Mouse (Mus musculus) testis, adult 2 months (tissue): ENCODE measurements at regions not wholly inside any gene's neighbourhood (a gene's known extent, or its start where the extent isn't known, plus 50 kb on each side); places are given as distances from the start of the nearest gene placed in this dataset.

Experiments used
- H3K27ac ChIP-seq: fragments of 200-500 bp; 2 replicates; pipeline ENCODE4 v1.5.1; 2012; ENCODE audit warnings: low read depth, low read length; ENCODE audit not compliant: control insufficient read depth, insufficient read depth
- H3K27me3 ChIP-seq: fragments of 200-500 bp; 2 replicates; pipeline ENCODE4 v1.6.1; 2012; ENCODE audit warnings: mild to moderate bottlenecking, low read length, moderate library complexity; ENCODE audit not compliant: control insufficient read depth, insufficient read depth
- H3K36me3 ChIP-seq: fragments of 200-500 bp; 2 replicates; pipeline ENCODE4 v1.6.1; 2012; ENCODE audit warnings: mild to moderate bottlenecking, low read length; ENCODE audit not compliant: control insufficient read depth, insufficient read depth
- H3K4me1 ChIP-seq: fragments of 200-500 bp; 2 replicates; pipeline ENCODE4 v1.6.1; 2012; ENCODE audit warnings: low read length; ENCODE audit not compliant: control insufficient read depth, insufficient read depth
- H3K4me3 ChIP-seq: fragments of 200-500 bp; 2 replicates; pipeline ENCODE4 v1.5.1; 2012; ENCODE audit warnings: low read depth, mild to moderate bottlenecking, low read length, moderate library complexity, mixed read lengths; ENCODE audit not compliant: control insufficient read depth
- CTCF ChIP-seq: fragments of 200-500 bp; IDR thresholded peaks from 2 replicates; pipeline ENCODE4 v1.5.1; 2012; ENCODE audit warnings: low read depth, mild to moderate bottlenecking, inconsistent platforms, low read length, moderate library complexity; ENCODE audit not compliant: control insufficient read depth, insufficient read depth, insufficient replicate concordance
- POLR2A ChIP-seq: fragments of 200-500 bp; IDR thresholded peaks from 2 replicates; pipeline ENCODE4 v1.6.1; 2012; ENCODE audit warnings: low read depth, mild to moderate bottlenecking, inconsistent platforms, low read length, moderate library complexity; ENCODE audit not compliant: control insufficient read depth

DNA sequence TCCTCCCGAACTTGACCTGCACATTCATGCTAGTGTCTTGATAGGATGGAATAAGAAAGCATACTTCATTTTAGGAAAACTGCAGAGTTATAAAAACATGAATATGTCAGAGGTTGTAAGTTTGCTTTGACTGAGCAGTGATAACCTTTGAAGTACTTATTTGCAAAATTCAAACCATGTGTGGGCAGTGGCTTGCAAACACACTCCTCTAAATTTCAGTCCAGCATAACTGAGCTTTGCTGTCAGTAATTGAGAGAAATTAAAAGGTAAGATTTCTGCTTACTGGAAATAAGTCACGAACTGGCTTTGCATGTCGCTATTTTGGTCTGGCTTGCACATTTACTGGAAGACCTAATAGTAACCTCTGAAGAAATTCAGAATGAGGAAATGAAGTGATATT, 1409.1 kb upstream of the Flrt2 start:
- Histone ChIP-seq H3K36me3 (no peaks in the 10 kb centered on the region), H3K4me3 (no peak overlapping the region), H3K4me1 (no peaks in the 10 kb centered on the region), H3K27me3 (no peaks in the 10 kb centered on the region), H3K27ac (no peak overlapping the region)
- TF ChIP-seq POLR2A (no peak), CTCF (no peak)

DNA sequence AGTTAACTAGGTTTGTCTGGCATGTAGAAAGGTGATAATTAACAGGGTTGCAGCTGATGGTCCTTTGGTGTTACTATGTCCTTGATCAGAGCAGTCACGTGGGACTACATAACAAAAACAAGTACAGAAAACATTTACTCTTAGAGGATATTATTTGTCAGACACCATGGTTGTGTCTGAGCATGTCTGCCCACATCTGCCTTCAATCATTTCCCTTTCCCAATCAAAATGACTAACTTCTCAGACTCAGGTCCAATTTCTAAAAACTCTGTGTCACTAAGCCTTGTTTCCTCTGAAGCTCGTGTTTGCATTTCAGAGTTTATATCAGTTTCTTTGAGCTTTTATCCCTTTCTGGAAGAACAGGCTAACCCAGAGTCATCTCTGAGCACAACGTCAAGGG, 1408.5 kb upstream of the Flrt2 start:
- TF ChIP-seq CTCF, result no peak
- TF ChIP-seq POLR2A, result no peak
- Histone ChIP-seq H3K4me3 (no peak overlapping the region), H3K4me1 (no peaks in the 10 kb centered on the region), H3K27ac (no peak overlapping the region), H3K27me3 (no peaks in the 10 kb centered on the region), H3K36me3 (no peaks in the 10 kb centered on the region)

DNA sequence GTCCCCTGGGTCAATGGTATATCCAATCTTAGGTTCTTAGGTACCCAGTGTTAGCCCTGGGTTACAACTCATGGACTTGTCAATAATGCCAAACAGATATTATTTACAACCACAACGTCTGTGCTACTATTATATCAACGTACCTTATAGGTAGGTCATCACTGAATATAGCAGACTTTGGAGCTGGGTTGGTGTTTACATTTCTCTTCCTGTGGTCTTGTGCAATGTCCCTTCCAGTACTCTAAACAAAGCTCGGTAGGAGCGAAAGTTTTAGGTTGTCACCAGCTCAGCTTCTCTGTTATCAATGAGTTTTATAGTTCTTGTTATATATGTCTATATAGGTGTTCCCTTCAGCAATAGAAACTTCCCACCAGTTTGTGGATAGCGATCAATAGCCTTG, 1394.2 kb upstream of the Flrt2 start:
- no peaks in the 10 kb centered on the region for H3K36me3 ChIP-seq
- no peaks in the 10 kb centered on the region for H3K27me3 ChIP-seq
- no peak overlapping the region for H3K27ac ChIP-seq
- no peak for TF ChIP-seq CTCF
- H3K4me3 ChIP-seq, result no peak overlapping the region
- H3K4me1 ChIP-seq, result no peaks in the 10 kb centered on the region

DNA sequence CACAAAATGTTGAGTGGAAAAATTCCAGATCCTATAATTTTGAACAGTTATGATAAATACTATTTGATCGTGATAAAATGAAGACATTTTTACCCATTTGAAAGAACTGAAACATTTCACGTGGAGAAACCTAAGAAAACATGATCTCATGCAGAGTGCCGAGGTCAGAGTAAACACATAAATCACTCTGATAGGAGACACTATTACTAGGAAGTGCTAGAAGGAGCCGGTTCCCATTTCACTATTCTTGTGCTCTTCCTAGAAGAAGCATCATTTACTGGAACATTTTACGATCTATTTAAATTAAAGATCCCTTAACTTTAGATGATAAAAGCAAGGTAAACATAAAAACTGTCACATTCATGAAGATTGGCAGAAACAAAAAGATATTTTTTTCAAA, 1359.7 kb upstream of the Flrt2 start:
- H3K4me3 ChIP-seq, result no peak overlapping the region
- no peaks in the 10 kb centered on the region for H3K4me1 ChIP-seq
- H3K27ac ChIP-seq, result no peak overlapping the region
- no peaks in the 10 kb centered on the region for H3K27me3 ChIP-seq
- TF ChIP-seq POLR2A (no peak), CTCF (no peak)
- H3K36me3 ChIP-seq, result no peaks in the 10 kb centered on the region

DNA sequence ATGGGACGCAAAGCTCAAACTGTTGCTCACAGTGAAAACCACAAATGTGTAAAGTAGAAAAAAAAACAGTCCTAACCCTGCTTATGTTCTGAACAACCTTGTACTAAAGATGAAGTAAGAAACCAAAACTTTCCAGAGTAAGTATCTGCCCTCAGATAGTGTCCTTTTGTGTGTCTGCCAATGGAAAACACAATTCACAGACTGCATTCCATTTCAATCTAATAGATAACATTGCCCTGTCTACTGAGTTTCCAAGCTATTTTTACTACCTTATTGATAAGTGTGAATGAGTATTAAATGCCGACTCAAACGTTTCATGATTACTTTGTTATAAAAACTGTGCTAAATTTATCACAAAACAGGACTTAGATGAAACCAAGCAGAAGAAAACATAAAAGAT, 1357.4 kb upstream of the Flrt2 start:
- Histone ChIP-seq H3K4me3 (no peak overlapping the region), H3K27ac (no peak overlapping the region), H3K27me3 (no peaks in the 10 kb centered on the region), H3K4me1 (no peaks in the 10 kb centered on the region), H3K36me3 (no peaks in the 10 kb centered on the region)
- TF ChIP-seq CTCF (no peak), POLR2A (no peak)

DNA sequence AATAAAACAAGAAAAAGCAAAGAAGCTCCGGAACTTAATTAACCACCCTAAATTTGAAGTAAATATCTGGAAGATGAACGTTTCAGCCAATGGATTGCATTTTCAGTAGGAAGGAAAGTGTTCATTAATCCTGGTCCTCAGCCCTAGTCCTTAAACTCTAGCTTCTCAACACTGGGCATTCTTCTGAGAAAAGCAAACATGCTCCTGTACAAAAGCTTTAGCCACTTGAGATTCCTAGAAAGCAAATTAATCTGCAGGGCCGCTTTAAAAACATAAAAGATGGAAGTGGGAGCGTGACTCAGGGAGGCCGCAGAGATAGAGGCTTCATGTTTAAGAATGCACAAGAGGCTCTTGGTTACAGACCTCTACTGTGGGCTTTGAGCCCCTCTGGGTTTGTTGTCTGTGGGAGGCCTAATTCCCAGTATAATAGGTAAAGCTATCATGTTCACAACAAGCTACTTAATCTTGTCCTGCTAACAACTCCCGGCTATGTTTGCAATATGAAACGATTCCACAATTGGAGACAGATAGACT, 1342.3 kb upstream of the Flrt2 start:
- H3K4me3 ChIP-seq, result no peak overlapping the region
- H3K4me1 ChIP-seq, result no peaks in the 10 kb centered on the region
- H3K27ac ChIP-seq, result no peak overlapping the region
- TF ChIP-seq CTCF (no peak), POLR2A (no peak)
- no peaks in the 10 kb centered on the region for H3K36me3 ChIP-seq
- no peaks in the 10 kb centered on the region for H3K27me3 ChIP-seq

DNA sequence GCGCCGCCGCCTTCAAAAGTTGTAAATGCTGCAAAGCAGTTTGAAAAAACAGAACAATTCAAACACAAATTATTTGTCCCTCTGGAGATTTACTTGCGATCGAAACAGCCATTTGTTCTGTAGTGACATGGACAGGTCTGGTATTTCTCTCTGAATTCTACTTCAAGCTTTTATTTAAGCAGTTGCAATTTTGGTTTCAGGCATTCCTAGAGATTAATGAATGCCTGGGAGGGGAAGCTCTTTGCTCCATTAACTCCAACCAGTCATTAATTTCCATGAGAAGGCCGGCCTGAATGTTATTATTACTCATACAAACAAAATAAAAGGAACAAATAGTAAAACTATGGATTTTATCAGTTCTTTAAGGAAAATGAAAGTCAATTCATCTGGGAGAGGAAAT, 1327.8 kb upstream of the Flrt2 start:
- H3K4me1 ChIP-seq, result no peaks in the 10 kb centered on the region
- no peaks in the 10 kb centered on the region for H3K36me3 ChIP-seq
- H3K27ac ChIP-seq, result no peak overlapping the region
- H3K27me3 ChIP-seq, result no peaks in the 10 kb centered on the region
- TF ChIP-seq CTCF, result no peak
- TF ChIP-seq POLR2A, result no peak
- H3K4me3 ChIP-seq, result no peak overlapping the region

DNA sequence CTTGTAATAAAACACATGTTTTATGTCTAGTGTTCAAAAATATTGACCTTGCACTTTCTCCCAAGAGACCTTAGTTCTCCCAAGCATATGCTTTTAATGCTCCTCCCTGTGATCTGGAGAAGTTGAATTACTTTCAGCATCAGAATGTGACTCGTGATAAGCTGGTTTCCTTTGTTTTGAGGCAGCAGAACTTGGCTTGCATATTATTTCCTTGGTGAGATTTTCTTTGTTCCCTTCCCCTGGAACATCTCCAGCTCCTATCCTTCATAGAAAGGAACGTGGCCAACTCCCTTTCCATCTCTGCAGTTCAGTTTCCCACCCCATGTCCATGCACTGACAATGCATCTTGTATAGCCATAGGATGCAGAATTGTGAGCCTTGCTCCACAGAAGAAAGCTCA, 1292.0 kb upstream of the Flrt2 start:
- H3K36me3 ChIP-seq, result no peaks in the 10 kb centered on the region
- H3K4me3 ChIP-seq, result no peak overlapping the region
- no peaks in the 10 kb centered on the region for H3K27me3 ChIP-seq
- TF ChIP-seq CTCF (no peak), POLR2A (no peak)
- no peaks in the 10 kb centered on the region for H3K4me1 ChIP-seq
- no peak overlapping the region for H3K27ac ChIP-seq
